8 mouse cellular contexts compared by ENCODE assay signal in the genomic region with DNA sequence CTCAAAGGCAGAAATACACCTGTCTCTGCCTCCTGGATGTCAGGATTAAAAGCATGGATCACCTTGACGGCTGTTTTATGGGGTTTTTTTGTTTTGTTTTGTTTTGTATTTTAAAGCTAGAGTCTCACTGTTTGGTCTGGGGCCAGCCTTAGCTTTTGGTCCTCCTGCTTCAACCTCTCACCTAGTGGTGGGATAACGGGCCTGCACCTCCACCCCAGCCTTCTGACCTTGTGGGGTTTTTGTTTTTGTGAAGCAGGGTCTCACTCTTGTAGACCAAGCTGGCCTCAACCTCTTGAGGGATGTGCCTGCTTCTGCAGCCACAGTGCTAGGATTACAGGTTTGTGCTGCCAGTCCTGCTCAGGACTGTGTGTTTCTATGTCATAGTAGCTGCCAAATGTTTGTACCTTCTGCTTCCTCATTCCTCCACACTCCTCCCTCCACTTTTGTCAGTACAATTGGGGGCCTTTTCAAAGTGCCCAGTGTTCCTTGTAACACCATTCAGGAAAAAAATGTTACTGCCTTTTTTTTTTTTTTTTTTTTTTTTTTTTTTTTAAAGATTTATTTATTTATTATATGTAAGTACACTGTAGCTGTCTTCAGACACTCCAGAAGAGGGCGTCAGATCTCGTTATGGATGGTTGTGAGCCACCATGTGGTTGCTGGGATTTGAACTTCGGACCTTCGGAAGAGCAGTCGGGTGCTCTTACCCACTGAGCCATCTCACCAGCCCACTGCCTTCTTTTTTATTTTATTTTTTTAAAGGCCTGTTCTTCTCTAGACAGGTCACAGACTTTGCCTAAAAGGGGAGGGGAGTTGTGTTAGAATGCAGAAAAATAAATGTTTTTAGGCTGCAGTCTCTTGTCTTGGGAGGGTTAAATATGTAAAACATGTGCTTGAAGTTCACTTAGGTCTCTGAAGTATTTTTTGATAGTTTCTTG. TPM values are rescaled to one million over a fixed set of nuclear protein-coding genes. Genes with fewer than 3 reads are reported as not detected.
DNase-seq lines count a peak whose midpoint lies in the region; ATAC-seq and TF ChIP-seq lines count a peak whose summit lies in the region.

No protein-coding gene starts in this region.

- intact Hi-C loops in gastrocnemius, postnatal 14 days (cut with DNase I; ENCODE audit: low total_unique reads), result no loop called here

- H3K4me1 ChIP-seq in hindbrain, embryonic 11.5 days (replicated peaks; ENCODE audit: control insufficient read depth, insufficient read depth, low read length), result 0 out of 2 replicates have a peak, but pooled peaks cover 7% of the 10 kb centered on the region
- peaks cover 25% of the 10 kb centered on the region for H3K4me1 ChIP-seq in hindbrain, embryonic 13.5 days (replicated peaks)
- peaks cover 68% of the 10 kb centered on the region for H3K4me1 ChIP-seq in E14TG2a.4 (replicated peaks; ENCODE audit: low read depth, low read length)
- peaks cover 44% of the 10 kb centered on the region for H3K4me1 ChIP-seq in embryonic facial prominence, embryonic 10.5 days
- H3K4me1 ChIP-seq in neural tube, embryonic 15.5 days, result peaks cover 23% of the 10 kb centered on the region
- H3K4me1 ChIP-seq in kidney, adult 2 months (ENCODE audit: control insufficient read depth, insufficient read depth, low read length), result peaks cover 18% of the 10 kb centered on the region; the same call in 1 of the 2 replicates

- DNase-seq in hindbrain, embryonic 11.5 days (ENCODE audit: low spot score), result peak; percentile 20
- peak; percentile 30 for DNase-seq in embryonic facial prominence, embryonic 10.5 days (ENCODE audit: low spot score)
- DNase-seq in right cerebral cortex, adult 18-20 months, result no peak
- no peak for DNase-seq in kidney, adult 2 months
- DNase-seq in gastrocnemius, postnatal 14 days, result no peak

- H3K27ac ChIP-seq in hindbrain, embryonic 11.5 days (ENCODE audit: low read depth, low read length), result no peak overlapping the region
- no peak overlapping the region for H3K27ac ChIP-seq in hindbrain, embryonic 13.5 days
- H3K27ac ChIP-seq in embryonic facial prominence, embryonic 10.5 days (replicated peaks), result no peak overlapping the region
- H3K27ac ChIP-seq in neural tube, embryonic 15.5 days (replicated peaks), result no peak overlapping the region
- no peak overlapping the region for H3K27ac ChIP-seq in kidney, adult 2 months (ENCODE audit: insufficient read depth, low read depth, low read length)

- H3K4me2 ChIP-seq in hindbrain, embryonic 11.5 days (replicated peaks; ENCODE audit: low read depth, low read length), result no peak overlapping the region
- H3K4me2 ChIP-seq in hindbrain, embryonic 13.5 days, result no peak overlapping the region
- H3K4me2 ChIP-seq in neural tube, embryonic 15.5 days, result peak overlapping the region; percentile 20; the same call in 1 of the 2 replicates

- H3K4me3 ChIP-seq in hindbrain, embryonic 11.5 days (ENCODE audit: low read depth, low read length), result no peak overlapping the region
- no peak overlapping the region for H3K4me3 ChIP-seq in hindbrain, embryonic 13.5 days
- H3K4me3 ChIP-seq in E14TG2a.4 (replicated peaks; ENCODE audit: low read length), result no peak overlapping the region
- peak overlapping the region; percentile 90; the same call in 1 of the 2 replicates for H3K4me3 ChIP-seq in embryonic facial prominence, embryonic 10.5 days
- H3K4me3 ChIP-seq in neural tube, embryonic 15.5 days (replicated peaks), result no peak overlapping the region
- H3K4me3 ChIP-seq in kidney, adult 2 months (ENCODE audit: insufficient read depth, low read depth, low read length), result no peak overlapping the region

- peak; percentile 52 for TF ChIP-seq CTCF in E14TG2a.4 (conservative IDR thresholded peaks at IDR 0.05; ENCODE audit: low read length)
- TF ChIP-seq CTCF in kidney, adult 2 months (conservative IDR thresholded peaks at IDR 0.05; ENCODE audit: insufficient read depth, insufficient read length, low read depth, low read length), result no peak

- 82% methylated on average over 5 of the region's 7 CpGs for WGBS in hindbrain, embryonic 11.5 days
- 76% methylated on average over 6 of the region's 7 CpGs for WGBS in hindbrain, embryonic 13.5 days
- 65% methylated on average over 7 of the region's 7 CpGs for WGBS in embryonic facial prominence, embryonic 10.5 days
- 91% methylated on average over 5 of the region's 7 CpGs for WGBS in neural tube, embryonic 15.5 days
- 67% methylated on average over 7 of the region's 7 CpGs for WGBS in kidney, adult 2 months

- no peak for ATAC-seq in hindbrain, embryonic 11.5 days (ENCODE audit: low FRiP score)
- no peak for ATAC-seq in hindbrain, embryonic 13.5 days (ENCODE audit: low FRiP score)
- no peak for ATAC-seq in neural tube, embryonic 15.5 days (ENCODE audit: low FRiP score)

- no peaks in the 10 kb centered on the region for H3K36me3 ChIP-seq in hindbrain, embryonic 11.5 days (ENCODE audit: control insufficient read depth, insufficient read depth, low read length)
- no peaks in the 10 kb centered on the region for H3K36me3 ChIP-seq in hindbrain, embryonic 13.5 days
- H3K36me3 ChIP-seq in E14TG2a.4 (ENCODE audit: insufficient read depth, low read length), result no peaks in the 10 kb centered on the region
- no peaks in the 10 kb centered on the region for H3K36me3 ChIP-seq in embryonic facial prominence, embryonic 10.5 days (replicated peaks)
- no peaks in the 10 kb centered on the region for H3K36me3 ChIP-seq in neural tube, embryonic 15.5 days
- no peaks in the 10 kb centered on the region for H3K36me3 ChIP-seq in kidney, adult 2 months (ENCODE audit: control insufficient read depth, insufficient read depth, low read length)

- no peaks in the 10 kb centered on the region for H3K27me3 ChIP-seq in hindbrain, embryonic 11.5 days (ENCODE audit: control insufficient read depth, insufficient read depth, low read length)
- H3K27me3 ChIP-seq in hindbrain, embryonic 13.5 days, result no peaks in the 10 kb centered on the region
- H3K27me3 ChIP-seq in E14TG2a.4 (ENCODE audit: insufficient read depth, low read length), result no peaks in the 10 kb centered on the region
- H3K27me3 ChIP-seq in embryonic facial prominence, embryonic 10.5 days (replicated peaks; ENCODE audit: low read depth, poor library complexity, severe bottlenecking), result no peaks in the 10 kb centered on the region
- H3K27me3 ChIP-seq in neural tube, embryonic 15.5 days (replicated peaks), result no peaks in the 10 kb centered on the region
- H3K27me3 ChIP-seq in kidney, adult 2 months (replicated peaks; ENCODE audit: control insufficient read depth, insufficient read depth, low read length), result no peaks in the 10 kb centered on the region

- H3K9ac ChIP-seq in hindbrain, embryonic 11.5 days (ENCODE audit: low read depth, low read length), result no peak overlapping the region
- no peak overlapping the region for H3K9ac ChIP-seq in hindbrain, embryonic 13.5 days
- H3K9ac ChIP-seq in neural tube, embryonic 15.5 days (replicated peaks), result no peak overlapping the region

- no peak for TF ChIP-seq POLR2A in kidney, adult 2 months (IDR thresholded peaks at IDR 0.05; ENCODE audit: low read depth, low read length)

- H3K9me3 ChIP-seq in hindbrain, embryonic 11.5 days (ENCODE audit: control insufficient read depth, low read length), result no peaks in the 10 kb centered on the region
- no peaks in the 10 kb centered on the region for H3K9me3 ChIP-seq in hindbrain, embryonic 13.5 days
- no peaks in the 10 kb centered on the region for H3K9me3 ChIP-seq in E14TG2a.4 (ENCODE audit: low read length)
- H3K9me3 ChIP-seq in embryonic facial prominence, embryonic 10.5 days, result no peaks in the 10 kb centered on the region
- no peaks in the 10 kb centered on the region for H3K9me3 ChIP-seq in neural tube, embryonic 15.5 days (replicated peaks)

RNA-seq across cellular contexts. Expression of gene Zbtb1, which starts 3.1 kb away (rescaled TPM):
- 8.2 and 8.3 TPM in 2 replicates for polyA plus RNA-seq in hindbrain, embryonic 11.5 days (2014; fragmentation: Nextera tagmentation; extraction: Ambion mirVana)
- polyA plus RNA-seq in hindbrain, embryonic 13.5 days (2015; fragmentation: Nextera tagmentation; extraction: Ambion mirVana), result 4.3 and 4.4 TPM in 2 replicates
- polyA plus RNA-seq in embryonic facial prominence, embryonic 10.5 days (2016; fragmentation: Nextera tagmentation; extraction: Ambion mirVana), result 9.4 and 10.0 TPM in 2 replicates
- 3.3 and 4.4 TPM in 2 replicates for polyA plus RNA-seq in neural tube, embryonic 15.5 days (2015; fragmentation: Nextera tagmentation; extraction: Ambion mirVana)
- 1.5 and 1.6 TPM in 2 replicates for polyA plus RNA-seq in kidney, adult 2 months (2012; rRNA removed)
- total RNA-seq in gastrocnemius, postnatal 14 days (2021), result 1 to 10 TPM; 4.3 to 4.4 TPM

RNA-seq across cellular contexts. Expression of gene Zbtb25, which starts 3.7 kb away (rescaled TPM):
- polyA plus RNA-seq in hindbrain, embryonic 11.5 days (2014; fragmentation: Nextera tagmentation; extraction: Ambion mirVana), result 19.2 and 19.7 TPM in 2 replicates
- polyA plus RNA-seq in hindbrain, embryonic 13.5 days (2015; fragmentation: Nextera tagmentation; extraction: Ambion mirVana), result 14.9 and 16.0 TPM in 2 replicates
- 14.6 and 17.7 TPM in 2 replicates for polyA plus RNA-seq in embryonic facial prominence, embryonic 10.5 days (2016; fragmentation: Nextera tagmentation; extraction: Ambion mirVana)
- 13.1 and 15.2 TPM in 2 replicates for polyA plus RNA-seq in neural tube, embryonic 15.5 days (2015; fragmentation: Nextera tagmentation; extraction: Ambion mirVana)
- 4.9 and 5.9 TPM in 2 replicates for polyA plus RNA-seq in kidney, adult 2 months (2012; rRNA removed)
- 1 to 10 TPM; 7.8 to 8.7 TPM for total RNA-seq in gastrocnemius, postnatal 14 days (2021)

RNA-seq across cellular contexts. Expression of gene Hspa2, which starts 30.8 kb away (rescaled TPM):
- 8.1 and 11.2 TPM in 2 replicates for polyA plus RNA-seq in hindbrain, embryonic 11.5 days (2014; fragmentation: Nextera tagmentation; extraction: Ambion mirVana)
- 7.1 and 8.3 TPM in 2 replicates for polyA plus RNA-seq in hindbrain, embryonic 13.5 days (2015; fragmentation: Nextera tagmentation; extraction: Ambion mirVana)
- polyA plus RNA-seq in embryonic facial prominence, embryonic 10.5 days (2016; fragmentation: Nextera tagmentation; extraction: Ambion mirVana), result 5.4 and 5.9 TPM in 2 replicates
- 5.7 and 8.2 TPM in 2 replicates for polyA plus RNA-seq in neural tube, embryonic 15.5 days (2015; fragmentation: Nextera tagmentation; extraction: Ambion mirVana)
- polyA plus RNA-seq in kidney, adult 2 months (2012; rRNA removed), result 11.8 and 14.0 TPM in 2 replicates
- total RNA-seq in gastrocnemius, postnatal 14 days (2021), result 10 to 100 TPM in 1 of 2 experiments, 1 to 10 TPM in 1; 8.7 to 12.7 TPM

RNA-seq across cellular contexts. Expression of gene Ppp1r36, which starts 44.2 kb away (rescaled TPM):
- 1.9 and 2.3 TPM in 2 replicates for polyA plus RNA-seq in hindbrain, embryonic 11.5 days (2014; fragmentation: Nextera tagmentation; extraction: Ambion mirVana)
- 0.84 and 2.2 TPM in 2 replicates for polyA plus RNA-seq in hindbrain, embryonic 13.5 days (2015; fragmentation: Nextera tagmentation; extraction: Ambion mirVana)
- polyA plus RNA-seq in embryonic facial prominence, embryonic 10.5 days (2016; fragmentation: Nextera tagmentation; extraction: Ambion mirVana), result 1.6 and 1.8 TPM in 2 replicates
- polyA plus RNA-seq in neural tube, embryonic 15.5 days (2015; fragmentation: Nextera tagmentation; extraction: Ambion mirVana), result 0.92 and 1.6 TPM in 2 replicates
- 0.23 and 0.31 TPM in 2 replicates for polyA plus RNA-seq in kidney, adult 2 months (2012; rRNA removed)
- total RNA-seq in gastrocnemius, postnatal 14 days (2021), result under 1 TPM; 0.31 to 0.51 TPM

RNA-seq across cellular contexts. Expression of gene Akap5, which starts 48.5 kb away (rescaled TPM):
- polyA plus RNA-seq in hindbrain, embryonic 11.5 days (2014; fragmentation: Nextera tagmentation; extraction: Ambion mirVana), result 4.0 and 5.4 TPM in 2 replicates
- polyA plus RNA-seq in hindbrain, embryonic 13.5 days (2015; fragmentation: Nextera tagmentation; extraction: Ambion mirVana), result 7.4 and 7.9 TPM in 2 replicates
- 2.3 and 2.7 TPM in 2 replicates for polyA plus RNA-seq in embryonic facial prominence, embryonic 10.5 days (2016; fragmentation: Nextera tagmentation; extraction: Ambion mirVana)
- 11.9 and 12.6 TPM in 2 replicates for polyA plus RNA-seq in neural tube, embryonic 15.5 days (2015; fragmentation: Nextera tagmentation; extraction: Ambion mirVana)
- 0.19 and 0.27 TPM in 2 replicates for polyA plus RNA-seq in kidney, adult 2 months (2012; rRNA removed)
- 1 to 10 TPM; 1.0 to 1.5 TPM for total RNA-seq in gastrocnemius, postnatal 14 days (2021)

Comparison
In these comparisons a context has a peak if more than half of its experiments do, and no peak if none do; other contexts are left out.
1. DNase-seq: peak in hindbrain, embryonic 11.5 days (single experiment) and embryonic facial prominence, embryonic 10.5 days (single experiment); none in right cerebral cortex, adult 18-20 months (single experiment), kidney, adult 2 months (single experiment) and gastrocnemius, postnatal 14 days (single experiment).